Mouse (Mus musculus) olfactory bulb, adult 2 months (tissue): ENCODE measurements around the gene Xpo5. TPM values are rescaled to one million over a fixed set of nuclear protein-coding genes. Genes with fewer than 3 reads are reported as not detected.

Experiments
- H3K27ac ChIP-seq: fragments of 200-500 bp; 2 replicates; pipeline ENCODE4 v1.5.1; 2012; ENCODE audit warnings: low read depth, low read length; ENCODE audit not compliant: insufficient read depth
- H3K4me1 ChIP-seq: fragments of 200-500 bp; 2 replicates; pipeline ENCODE4 v1.6.1; 2012; ENCODE audit warnings: low read length; ENCODE audit not compliant: control insufficient read depth, insufficient read depth
- H3K4me3 ChIP-seq: fragments of 200-500 bp; 2 replicates; pipeline ENCODE4 v1.5.1; 2012; ENCODE audit warnings: mild to moderate bottlenecking, low read depth, low read length, moderate library complexity; ENCODE audit not compliant: insufficient read depth
- CTCF ChIP-seq: fragments of 200-500 bp; IDR thresholded peaks from 2 replicates; pipeline ENCODE4 v1.5.1; 2012; ENCODE audit warnings: low read depth, mild to moderate bottlenecking, low read length, moderate library complexity; ENCODE audit not compliant: insufficient read depth
- POLR2A ChIP-seq: fragments of 200-500 bp; IDR thresholded peaks from 2 replicates; pipeline ENCODE4 v1.6.1; 2012; ENCODE audit warnings: mild to moderate bottlenecking, low read depth, low read length, moderate library complexity; ENCODE audit not compliant: insufficient read depth
- WGBS: fragments of 180-500 bp; shearing (Covaris S2); methylation state at CpG from one replicate; pipeline ENCODE4 v1.1.7; 2018; 5-methylcytosine and 5-hydroxymethylcytosine counted together
- polyA plus RNA-seq: library from polyadenylated mRNA; stranded (reverse); fragments of >200 nt; gene quantifications from 2 replicates; pipeline ENCODE4 v1.2.4, GENCODE M21; 2012; ENCODE audit warnings: low replicate concordance; ENCODE audit not compliant: missing spikeins, insufficient read depth, insufficient read length

Xpo5 gene
- 150 TPM in 1 of 2 replicates, not detected in the other for polyA plus RNA-seq

- Histone ChIP-seq H3K4me3 (peak within 1 kb of the TSS; percentile 80), H3K27ac (no peak within 1 kb of the TSS), H3K4me1 (peaks cover 4% of the 10 kb centered on the region; the same call in 1 of the 2 replicates)
- no peak for TF ChIP-seq CTCF
- peak; percentile 72; the same call in 1 of the 2 replicates for TF ChIP-seq POLR2A
- under 1% methylated on average over 66 of the region's 66 CpGs for WGBS
Measured at GRCm38 (mm10) chr17:46202421-46203071, at the start of gene Xpo5, which contains the start of gene Polh. TSS of gene Xpo5 (plus strand) at chr17:46202782. TSS of gene Polh (minus strand) at chr17:46202645.

- peak within 1 kb of the TSS; percentile 88 for H3K4me3 ChIP-seq
- TF ChIP-seq POLR2A = peak; percentile 66
- TF ChIP-seq CTCF = no peak
- WGBS = 6% methylated on average over 33 of the region's 33 CpGs
- H3K27ac ChIP-seq = no peak within 1 kb of the TSS; the same call in 1 of the 2 replicates
- H3K4me1 ChIP-seq = 0 out of 2 replicates have a peak, but pooled peaks cover 2% of the 10 kb centered on the region
Measured at GRCm38 (mm10) chr17:46152847-46153782, 49.5 kb upstream of the Xpo5 start, which contains the start of gene Mad2l1bp. TSS of gene Mad2l1bp (minus strand) at chr17:46153553.

- Histone ChIP-seq H3K4me3 (no peak overlapping the region), H3K4me1 (0 out of 2 replicates have a peak, but pooled peaks cover 2% of the 10 kb centered on the region), H3K27ac (no peak overlapping the region)
- 98% methylated on average over 3 of the region's 3 CpGs for WGBS
- TF ChIP-seq CTCF (no peak), POLR2A (no peak)
Measured at GRCm38 (mm10) chr17:46154336-46154735, 48.2 kb upstream of the Xpo5 start.

GRCm38 (mm10) chr17:46156680-46157079 lies 45.9 kb upstream of the Xpo5 start:
- Histone ChIP-seq H3K4me3 (no peak overlapping the region), H3K27ac (no peak overlapping the region), H3K4me1 (peaks cover 3% of the 10 kb centered on the region)
- TF ChIP-seq POLR2A (no peak), CTCF (no peak)
- WGBS = 88% methylated on average over 5 of the region's 5 CpGs

GRCm38 (mm10) chr17:46157131-46157530 lies 45.5 kb upstream of the Xpo5 start:
- Histone ChIP-seq H3K27ac (no peak overlapping the region), H3K4me1 (peaks cover 6% of the 10 kb centered on the region), H3K4me3 (no peak overlapping the region)
- WGBS = 84% methylated on average over 8 of the region's 8 CpGs
- TF ChIP-seq CTCF (no peak), POLR2A (no peak)

GRCm38 (mm10) chr17:46159236-46159635 lies 43.3 kb upstream of the Xpo5 start:
- Histone ChIP-seq H3K27ac (no peak overlapping the region), H3K4me3 (no peak overlapping the region), H3K4me1 (peaks cover 12% of the 10 kb centered on the region)
- TF ChIP-seq POLR2A (no peak), CTCF (no peak)
- 57% methylated on average over 2 of the region's 2 CpGs for WGBS

- Histone ChIP-seq H3K4me3 (peak overlapping the region; percentile 55), H3K27ac (peak overlapping the region; percentile 74), H3K4me1 (peaks cover 12% of the 10 kb centered on the region)
- WGBS = under 1% methylated on average over 16 of the region's 16 CpGs
- TF ChIP-seq CTCF = peak; percentile 19; the same call in 1 of the 2 replicates
- TF ChIP-seq POLR2A = no peak
Measured at GRCm38 (mm10) chr17:46160090-46160662, 42.4 kb upstream of the Xpo5 start.

GRCm38 (mm10) chr17:46160686-46161085 lies 41.9 kb upstream of the Xpo5 start, which contains the start of gene Gtpbp2:
TSS of gene Gtpbp2 (plus strand) at chr17:46161032.
- TF ChIP-seq CTCF = no peak
- no peak for TF ChIP-seq POLR2A

More at GRCm38 (mm10) chr17:46160686-46161085, 41.9 kb upstream of the Xpo5 start, which contains the start of gene Gtpbp2:
- H3K27ac ChIP-seq = peak within 1 kb of the TSS; percentile 74
- peak within 1 kb of the TSS; percentile 74 for H3K4me3 ChIP-seq
- 0% methylated on average over 23 of the region's 23 CpGs for WGBS
- H3K4me1 ChIP-seq = peaks cover 12% of the 10 kb centered on the region
